Mouse (Mus musculus) heart, embryonic 13.5 days (tissue): ENCODE data around the gene Gcc2. TPM values are rescaled to one million over a fixed set of nuclear protein-coding genes. Genes with fewer than 3 reads are reported as not detected.
A peak's percentile ranks its signal among the peaks of the same experiment; 100 is the strongest.

Experiments used
- ATAC-seq: fragments of 200-750 bp; cut with Nextera tagmentation; 2 replicates; pipeline ENCODE4 v1.8.0; 2017; ENCODE audit warnings: moderate TSS enrichment; ENCODE audit not compliant: insufficient number of reproducible peaks, low FRiP score, low TSS enrichment; ENCODE audit errors: extremely low read depth
- H3K27ac ChIP-seq: fragments of 300-500 bp; sonication (generic); replicated peaks from 2 replicates; pipeline ENCODE4 v1.5.1; 2015; ENCODE audit warnings: moderate library complexity, mild to moderate bottlenecking, inconsistent platforms
- H3K27me3 ChIP-seq: fragments of 300-500 bp; sonication (generic); replicated peaks from 2 replicates; pipeline ENCODE4 v1.6.1; 2015; ENCODE audit warnings: mild to moderate bottlenecking, inconsistent platforms
- H3K36me3 ChIP-seq: fragments of 300-500 bp; sonication (generic); 2 replicates; pipeline ENCODE4 v1.6.1; 2015; ENCODE audit warnings: mild to moderate bottlenecking, inconsistent platforms
- H3K4me1 ChIP-seq: fragments of 300-500 bp; sonication (generic); 2 replicates; pipeline ENCODE4 v1.6.1; 2015; ENCODE audit warnings: inconsistent platforms
- H3K4me2 ChIP-seq: fragments of 300-500 bp; sonication (generic); 2 replicates; pipeline ENCODE4 v1.6.1; 2015; ENCODE audit warnings: inconsistent platforms, mild to moderate bottlenecking, moderate library complexity
- H3K4me3 ChIP-seq: fragments of 300-500 bp; sonication (generic); 2 replicates; pipeline ENCODE4 v1.5.1; 2015; ENCODE audit warnings: moderate library complexity, mild to moderate bottlenecking, inconsistent platforms
- H3K9ac ChIP-seq: fragments of 300-500 bp; sonication (generic); 2 replicates; pipeline ENCODE4 v1.6.1; 2015; ENCODE audit warnings: inconsistent platforms, mild to moderate bottlenecking, moderate library complexity
- H3K9me3 ChIP-seq: fragments of 300-500 bp; sonication (generic); 2 replicates; pipeline ENCODE4 v1.6.1; 2016; ENCODE audit warnings: inconsistent platforms
- WGBS: fragments of 180-500 bp; shearing (Covaris S2); methylation state at CpG from one replicate; pipeline ENCODE4 v1.1.7; 2015; ENCODE audit warnings: mixed read lengths; 5-methylcytosine and 5-hydroxymethylcytosine counted together
- polyA plus RNA-seq: library from polyadenylated mRNA; unstranded; fragments of >200 nt; fragmentation: Nextera tagmentation; extraction: Ambion mirVana; gene quantifications from 2 replicates; pipeline ENCODE4 v1.2.1, GENCODE M21; 2015

The Gcc2 gene
- polyA plus RNA-seq, 1 experiment from 2014 or later: 48.2 TPM

DNA sequence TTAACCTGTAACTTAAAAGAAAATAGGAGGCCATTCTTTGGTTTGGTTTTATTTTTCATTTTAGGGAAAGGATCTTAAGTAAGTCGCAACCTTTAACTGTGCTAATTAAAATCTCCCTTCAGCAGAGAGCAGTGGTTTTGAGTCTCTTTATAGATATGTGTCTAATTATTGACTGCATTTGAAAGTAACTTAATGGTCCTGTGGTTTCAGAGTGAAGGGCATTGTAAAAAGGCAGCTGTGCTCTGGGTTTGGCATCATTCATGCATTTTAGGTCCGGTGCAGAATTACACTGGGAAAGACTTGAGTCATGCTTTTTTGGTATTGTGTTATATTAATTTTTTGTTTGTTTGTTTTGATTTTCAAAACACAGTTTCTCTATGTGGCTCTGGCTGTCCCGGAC lies 97.1 kb downstream of the Gcc2 start:
- WGBS: 86% methylated on average over 3 of the region's 3 CpGs
- no peak overlapping the region for H3K4me2 ChIP-seq
- no peak overlapping the region for H3K4me3 ChIP-seq
- no peaks in the 10 kb centered on the region for H3K27me3 ChIP-seq
- H3K4me1 ChIP-seq: peaks cover 60% of the 10 kb centered on the region
- no peak for ATAC-seq
- no peaks in the 10 kb centered on the region for H3K9me3 ChIP-seq
- H3K9ac ChIP-seq: no peak overlapping the region
- H3K36me3 ChIP-seq: peaks cover 11% of the 10 kb centered on the region
- no peak overlapping the region for H3K27ac ChIP-seq

DNA sequence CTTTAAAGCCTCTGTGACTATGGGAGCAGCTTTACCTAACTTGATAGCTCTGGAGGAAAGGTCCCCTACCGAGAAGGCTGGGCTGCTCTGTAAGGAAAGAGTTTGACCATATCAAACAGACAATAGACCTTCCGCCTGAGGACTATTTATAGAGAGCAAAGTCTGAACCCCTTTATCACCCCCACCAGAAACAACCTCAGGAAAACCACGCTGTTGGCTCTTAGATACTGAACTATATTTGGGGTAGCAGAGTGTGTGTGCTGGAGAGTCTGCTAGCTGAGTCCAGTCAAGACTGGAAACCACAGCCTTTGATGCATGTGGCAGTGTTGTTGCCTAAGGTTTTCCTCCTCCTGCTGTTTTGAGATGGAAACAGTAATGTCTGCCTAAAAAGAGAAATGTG lies 99.3 kb downstream of the Gcc2 start:
- ATAC-seq: peak; percentile 52; the same call in 1 of the 2 replicates
- H3K27me3 ChIP-seq: no peaks in the 10 kb centered on the region
- H3K9ac ChIP-seq: peak overlapping the region; percentile 15; the same call in 1 of the 2 replicates
- H3K9me3 ChIP-seq: no peaks in the 10 kb centered on the region
- H3K27ac ChIP-seq: peak overlapping the region; percentile 91
- peak overlapping the region; percentile 43 for H3K4me2 ChIP-seq
- H3K4me1 ChIP-seq: peaks cover 60% of the 10 kb centered on the region
- peaks cover 19% of the 10 kb centered on the region for H3K36me3 ChIP-seq
- 10% methylated on average over 3 of the region's 3 CpGs for WGBS
- no peak overlapping the region for H3K4me3 ChIP-seq

Other genes starting within 250 kb of the Gcc2 start
- not detected in 2 replicates for gene AW822073, start 30.6 kb upstream of the Gcc2 start, polyA plus RNA-seq
- not detected in 2 replicates for gene Duxf3, start 22.8 kb upstream of the Gcc2 start, polyA plus RNA-seq
- gene Gm4981, start 18.8 kb upstream of the Gcc2 start, polyA plus RNA-seq: not detected in 2 replicates
- 160 and 177 TPM in 2 replicates for gene Lims1, start 68.0 kb downstream of the Gcc2 start, polyA plus RNA-seq
- 14.0 and 15.2 TPM in 2 replicates for gene Ranbp2, start 191.4 kb downstream of the Gcc2 start, polyA plus RNA-seq
- 6.2 and 6.6 TPM in 2 replicates for gene Ccdc138, start 242.5 kb downstream of the Gcc2 start, polyA plus RNA-seq